Mouse (Mus musculus) stomach, postnatal 0 days (tissue): ENCODE measurements around the gene 1700023F06Rik. TPM values are rescaled to one million over a fixed set of nuclear protein-coding genes. Genes with fewer than 3 reads are reported as not detected.
A peak's percentile ranks its signal among the peaks of the same experiment; 100 is the strongest.

Experiments
- ATAC-seq: fragments of 200-750 bp; cut with Nextera tagmentation; 2 replicates; pipeline ENCODE4 v1.8.0; 2017; ENCODE audit not compliant: low FRiP score, low TSS enrichment
- DNase-seq: peaks from one replicate; pipeline ENCODE4 v3.0.0-alpha.2; 2016; ENCODE audit warnings: low spot score
- H3K27ac ChIP-seq: fragments of 300-500 bp; sonication (generic); replicated peaks from 2 replicates; pipeline ENCODE4 v1.5.1; 2014; ENCODE audit warnings: mild to moderate bottlenecking, control low read depth
- H3K27me3 ChIP-seq: fragments of 300-500 bp; sonication (generic); 2 replicates; pipeline ENCODE4 v1.6.1; 2014; ENCODE audit warnings: low read length; ENCODE audit not compliant: control insufficient read depth, insufficient read depth
- H3K36me3 ChIP-seq: fragments of 300-500 bp; sonication (generic); 2 replicates; pipeline ENCODE4 v1.6.1; 2014; ENCODE audit warnings: low read length, mixed read lengths; ENCODE audit not compliant: control insufficient read depth, insufficient read depth
- H3K4me1 ChIP-seq: fragments of 300-500 bp; sonication (generic); replicated peaks from 2 replicates; pipeline ENCODE4 v1.6.1; 2014; ENCODE audit warnings: antibody characterized with exemption; ENCODE audit not compliant: control insufficient read depth, insufficient read depth
- H3K4me2 ChIP-seq: fragments of 300-500 bp; sonication (generic); replicated peaks from 2 replicates; pipeline ENCODE4 v1.6.1; 2014; ENCODE audit warnings: low read depth, mild to moderate bottlenecking, control low read depth, moderate library complexity
- H3K4me3 ChIP-seq: fragments of 300-500 bp; sonication (generic); 2 replicates; pipeline ENCODE4 v1.5.1; 2014; ENCODE audit warnings: low read depth, low read length, control low read depth
- H3K9ac ChIP-seq: fragments of 300-500 bp; sonication (generic); 2 replicates; pipeline ENCODE4 v1.6.1; 2014; ENCODE audit warnings: mild to moderate bottlenecking, low read length, control low read depth, mixed read lengths
- H3K9me3 ChIP-seq: fragments of 300-500 bp; sonication (generic); 2 replicates; pipeline ENCODE4 v1.6.1; 2016; ENCODE audit warnings: low read length; ENCODE audit not compliant: control insufficient read depth
- CTCF ChIP-seq: IDR thresholded peaks from 2 replicates; pipeline ENCODE4 v1.5.1; 2016; ENCODE audit warnings: antibody characterized with exemption, low read depth, mild to moderate bottlenecking, moderate library complexity
- EP300 ChIP-seq: optimal IDR thresholded peaks from 2 replicates; pipeline ENCODE3; 2016; ENCODE audit warnings: antibody characterized with exemption
- WGBS: fragments of 180-500 bp; shearing (Covaris S2); extraction: QIAGEN DNeasy Blood & Tissue Kit; methylation state at CpG from one replicate; pipeline ENCODE4 v1.1.7; 2014; 5-methylcytosine and 5-hydroxymethylcytosine counted together
- polyA plus RNA-seq: library from polyadenylated mRNA; unstranded; fragments of >200 nt; fragmentation: Nextera tagmentation; extraction: Ambion mirVana; gene quantifications from 2 replicates; pipeline ENCODE4 v1.2.1, GENCODE M21; 2015

Gene 1700023F06Rik
- polyA plus RNA-seq, 1 experiment from 2014 or later = 1.0 TPM

DNA sequence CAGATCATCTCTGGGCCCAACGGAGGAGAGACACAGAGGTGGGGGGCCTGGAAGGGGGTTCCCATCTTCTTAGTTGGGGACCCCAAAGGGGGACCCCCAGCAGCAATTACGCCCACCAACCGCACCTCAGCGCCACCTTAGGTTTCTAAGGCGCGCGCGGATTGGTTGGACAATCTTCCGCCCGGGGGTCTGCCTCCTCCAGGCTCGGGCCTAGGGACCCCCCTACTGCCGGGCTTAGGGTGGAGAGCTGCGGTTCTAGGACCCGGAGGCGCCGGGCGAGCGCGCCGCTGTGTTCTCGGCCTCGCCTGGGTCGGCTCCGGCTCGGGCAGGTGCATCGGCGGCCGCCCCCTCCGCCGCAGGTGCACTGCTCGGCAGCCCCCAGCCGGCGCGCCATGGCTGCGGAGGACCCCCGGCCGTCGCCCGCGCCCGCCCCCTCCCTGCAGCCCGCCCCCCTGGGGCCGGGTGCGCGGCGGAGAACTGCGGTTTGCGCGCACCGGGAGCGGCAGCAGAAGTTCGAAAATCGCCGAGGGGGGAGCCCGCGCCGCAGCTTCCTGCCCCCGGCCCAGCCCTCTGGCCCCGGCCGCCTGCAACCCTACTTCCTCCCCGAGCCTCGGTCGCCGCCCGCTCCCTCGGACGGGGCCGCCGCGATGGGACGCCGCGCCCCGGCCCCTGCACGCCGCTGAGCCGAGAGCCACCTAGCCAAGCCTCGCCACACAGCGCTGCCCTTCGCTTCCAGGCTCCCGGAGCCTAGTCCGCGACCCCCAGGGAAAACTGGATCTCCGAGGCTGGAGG is 37.7 kb downstream of the 1700023F06Rik start, which contains the start of gene Fmnl1:
Fmnl1 (plus strand) TSS at position 614 of the 792 bp plus-strand sequence.
- no peaks in the 10 kb centered on the region for H3K9me3 ChIP-seq
- peak within 1 kb of the TSS; percentile 92 for H3K4me2 ChIP-seq
- peaks cover 10% of the 10 kb centered on the region; the same call in 1 of the 2 replicates for H3K27me3 ChIP-seq
- peak within 1 kb of the TSS; percentile 56 for H3K4me3 ChIP-seq
- H3K27ac ChIP-seq = no peak within 1 kb of the TSS
- no peaks in the 10 kb centered on the region for H3K36me3 ChIP-seq
- 1% methylated on average over 64 of the region's 84 CpGs for WGBS
- ATAC-seq (peak; percentile 49; the same call in 1 of the 2 replicates), DNase-seq (peak; percentile 39)
- TF ChIP-seq CTCF = no peak
- no peak for TF ChIP-seq EP300
- H3K9ac ChIP-seq = peak within 1 kb of the TSS; percentile 58
- no peaks in the 10 kb centered on the region for H3K4me1 ChIP-seq

DNA sequence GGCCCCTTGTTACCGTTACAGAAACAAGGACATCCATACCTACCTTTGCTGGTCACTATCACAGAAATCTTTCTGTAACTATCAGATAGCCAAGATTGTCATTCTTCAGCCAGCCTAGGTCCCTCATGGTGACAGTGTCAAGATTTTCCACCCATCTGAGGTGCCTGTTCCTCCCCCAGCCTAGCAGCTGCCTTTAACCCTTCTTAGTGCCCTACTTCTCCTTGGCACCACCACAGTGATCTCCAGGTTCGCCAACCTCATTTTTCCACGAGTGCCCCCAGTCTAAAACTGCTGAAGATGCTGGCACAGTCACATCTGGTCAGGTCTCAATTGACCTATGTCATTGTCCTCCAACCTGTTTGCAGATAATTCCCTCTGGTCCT is 38.3 kb downstream of the 1700023F06Rik start:
- Histone ChIP-seq H3K36me3 (no peaks in the 10 kb centered on the region), H3K4me1 (no peaks in the 10 kb centered on the region), H3K4me3 (no peak overlapping the region), H3K27ac (no peak overlapping the region), H3K4me2 (peak overlapping the region; percentile 92; the same call in 1 of the 2 replicates), H3K27me3 (peaks cover 10% of the 10 kb centered on the region; the same call in 1 of the 2 replicates), H3K9ac (no peak overlapping the region), H3K9me3 (no peaks in the 10 kb centered on the region)
- no peak for ATAC-seq
- TF ChIP-seq CTCF = no peak
- no peak for TF ChIP-seq EP300
- DNase-seq = no peak
- WGBS = 59% methylated on average over 3 of the region's 3 CpGs

- H3K4me2 ChIP-seq = no peak overlapping the region
- ATAC-seq = no peak
- no peaks in the 10 kb centered on the region for H3K36me3 ChIP-seq
- no peak overlapping the region for H3K27ac ChIP-seq
- H3K4me1 ChIP-seq = no peaks in the 10 kb centered on the region
- TF ChIP-seq EP300 = no peak
- TF ChIP-seq CTCF = no peak
- H3K4me3 ChIP-seq = no peak overlapping the region
- peaks cover 10% of the 10 kb centered on the region; the same call in 1 of the 2 replicates for H3K27me3 ChIP-seq
- 91% methylated on average over 5 of the region's 5 CpGs for WGBS
- H3K9ac ChIP-seq = no peak overlapping the region
- DNase-seq = no peak
- no peaks in the 10 kb centered on the region for H3K9me3 ChIP-seq
Observed at GRCm38 (mm10) chr11:103169664-103170063, 38.7 kb downstream of the 1700023F06Rik start.

GRCm38 (mm10) chr11:103168690-103169390 is 39.5 kb downstream of the 1700023F06Rik start:
- no peak; the same call in 1 of the 2 replicates for ATAC-seq
- Histone ChIP-seq H3K9me3 (no peaks in the 10 kb centered on the region), H3K27me3 (peaks cover 10% of the 10 kb centered on the region; the same call in 1 of the 2 replicates)

DNA sequence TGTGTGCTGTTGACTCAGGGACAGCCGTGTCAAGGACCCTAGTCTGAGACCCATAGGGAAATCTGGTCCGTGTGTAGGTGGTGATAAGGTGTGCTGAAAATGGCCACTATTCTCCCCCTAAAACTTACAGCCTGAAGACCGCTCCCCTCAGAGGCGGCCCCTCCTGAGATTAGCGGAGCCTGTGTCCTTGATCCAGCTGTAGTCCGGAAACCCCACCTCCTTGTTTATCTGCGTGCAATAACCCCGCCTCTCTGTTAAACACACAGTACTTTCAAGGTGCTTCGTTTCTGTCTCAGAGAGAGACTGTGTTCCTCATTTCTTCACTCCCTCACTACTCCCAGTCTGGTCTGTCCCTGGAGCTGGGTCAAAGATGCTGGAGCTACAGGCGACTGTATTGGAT is 44.0 kb downstream of the 1700023F06Rik start:
- peak; percentile 36 for DNase-seq
- 22% methylated on average over 10 of the region's 10 CpGs for WGBS

More at GRCm38 (mm10) chr11:103168690-103169390, 39.5 kb downstream of the 1700023F06Rik start:
- 26% methylated on average over 9 of the region's 9 CpGs for WGBS
- Histone ChIP-seq H3K4me3 (no peak overlapping the region), H3K27ac (no peak overlapping the region), H3K36me3 (no peaks in the 10 kb centered on the region), H3K4me1 (no peaks in the 10 kb centered on the region), H3K4me2 (no peak overlapping the region), H3K9ac (no peak overlapping the region)
- peak; percentile 63 for DNase-seq
- TF ChIP-seq CTCF (peak; percentile 99), EP300 (no peak)

More for the DNA sequence above, 44.0 kb downstream of the 1700023F06Rik start:
- Histone ChIP-seq H3K27me3 (0 out of 2 replicates have a peak, but pooled peaks cover 2% of the 10 kb centered on the region), H3K9ac (no peak overlapping the region), H3K4me1 (no peaks in the 10 kb centered on the region), H3K4me2 (no peak overlapping the region), H3K36me3 (no peaks in the 10 kb centered on the region), H3K27ac (no peak overlapping the region), H3K4me3 (no peak overlapping the region), H3K9me3 (no peaks in the 10 kb centered on the region)
- TF ChIP-seq EP300 = no peak
- no peak for TF ChIP-seq CTCF
- ATAC-seq = peak; percentile 9; the same call in 1 of the 2 replicates
